Mouse (Mus musculus): ENCODE results near the gene Gfod2. TPM values are rescaled to one million over a fixed set of nuclear protein-coding genes. Genes with fewer than 3 reads are reported as not detected.

Gfod2 gene
- polyA plus RNA-seq, 1 experiment from 2014 or later = 2.4 TPM

DNA sequence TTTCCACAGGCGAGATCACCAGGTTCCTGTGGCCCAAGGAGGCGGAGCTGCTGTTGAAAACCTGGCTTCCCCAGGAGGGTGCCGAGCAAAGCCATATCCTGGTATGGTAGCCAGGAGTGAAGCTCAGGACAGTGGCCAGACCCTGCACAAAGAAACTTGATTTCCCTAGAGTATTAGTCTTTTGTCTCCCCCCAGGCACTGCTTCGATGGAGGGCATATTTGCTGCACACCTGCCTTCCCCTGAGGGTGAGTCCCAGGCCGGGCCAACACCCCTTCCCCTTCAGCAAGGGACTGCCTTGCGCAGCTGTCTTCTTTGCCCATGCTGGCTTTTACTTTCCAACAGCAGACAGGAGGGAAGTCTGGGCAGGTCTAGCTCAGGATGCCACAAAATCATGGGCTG lies 71.9 kb downstream of the Gfod2 start:
- peak overlapping the region; percentile 19; the same call in 1 of the 2 replicates for H3K4me3 ChIP-seq (ENCODE audit: low read depth, low read length)
- peak; percentile 14; the same call in 1 of the 2 replicates for ATAC-seq

DNA sequence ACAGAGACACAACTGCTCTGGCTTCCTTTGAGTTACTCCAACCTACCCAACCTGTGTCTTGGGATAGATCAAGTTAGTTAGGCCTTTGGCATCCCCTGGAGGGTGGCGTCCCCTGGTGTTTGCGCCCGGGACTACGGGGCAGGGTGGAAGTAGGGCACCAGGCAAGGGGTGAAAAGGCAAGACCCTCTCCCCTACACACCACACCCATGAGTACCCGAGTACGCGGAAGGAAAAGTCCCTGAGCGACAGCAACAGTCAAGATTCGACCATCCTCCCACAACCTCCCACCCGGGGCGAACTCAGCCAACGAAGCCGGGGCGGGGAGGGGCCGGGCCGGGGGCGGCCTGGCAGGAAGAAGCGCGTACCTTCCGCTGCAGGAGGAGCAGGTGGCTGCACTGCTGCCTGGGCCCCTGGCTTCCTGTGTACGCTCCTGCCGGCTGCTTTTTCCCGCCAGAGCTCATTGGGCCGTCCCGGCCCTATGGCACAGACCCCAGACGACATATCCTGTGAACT lies 72.6 kb downstream of the Gfod2 start, which contains the start of gene Carmil2:
TSS of gene Carmil2 (plus strand) at position 479 of the 513 bp plus-strand sequence.
- ATAC-seq (peak; percentile 73), DNase-seq (peak; percentile 81)
- Histone ChIP-seq H3K36me3 (replicated peaks; ENCODE audit: insufficient read depth, low read length) (peaks cover 34% of the 10 kb centered on the region), H3K9me3 (ENCODE audit: low read length) (no peaks in the 10 kb centered on the region), H3K9ac (replicated peaks) (no peak within 1 kb of the TSS; the same call in 1 of the 2 replicates), H3K27me3 (ENCODE audit: insufficient read depth, low read length) (no peaks in the 10 kb centered on the region), H3K4me2 (ENCODE audit: low read depth, low read length) (peak within 1 kb of the TSS; percentile 61), H3K4me1 (ENCODE audit: insufficient read depth) (0 out of 2 replicates have a peak, but pooled peaks cover 3% of the 10 kb centered on the region), H3K27ac (ENCODE audit: low read depth) (peak within 1 kb of the TSS; percentile 77), H3K4me3 (ENCODE audit: low read depth, low read length) (peak within 1 kb of the TSS; percentile 19; the same call in 1 of the 2 replicates)
- TF ChIP-seq CTCF (IDR thresholded peaks at IDR 0.05; ENCODE audit: low read depth) (peak; percentile 88), EP300 (IDR thresholded peaks at IDR 0.05; ENCODE audit: low read depth) (no peak)
- 4% methylated on average over 21 of the region's 26 CpGs for WGBS (ENCODE audit: insufficient replicate concordance)

More for the DNA sequence above, 71.9 kb downstream of the Gfod2 start:
- H3K27ac ChIP-seq (ENCODE audit: low read depth) = peak overlapping the region; percentile 77
- 57% methylated on average over 6 of the region's 6 CpGs for WGBS (ENCODE audit: insufficient replicate concordance)
- no peaks in the 10 kb centered on the region for H3K9me3 ChIP-seq (ENCODE audit: low read length)
- H3K36me3 ChIP-seq (replicated peaks; ENCODE audit: insufficient read depth, low read length) = peaks cover 27% of the 10 kb centered on the region
- no peak overlapping the region for H3K9ac ChIP-seq (replicated peaks)
- DNase-seq = no peak
- H3K4me1 ChIP-seq (ENCODE audit: insufficient read depth) = 0 out of 2 replicates have a peak, but pooled peaks cover 3% of the 10 kb centered on the region
- H3K4me2 ChIP-seq (ENCODE audit: low read depth, low read length) = peak overlapping the region; percentile 61
- TF ChIP-seq EP300 (IDR thresholded peaks at IDR 0.05; ENCODE audit: low read depth) = no peak
- no peak for TF ChIP-seq CTCF (IDR thresholded peaks at IDR 0.05; ENCODE audit: low read depth)
- no peaks in the 10 kb centered on the region for H3K27me3 ChIP-seq (ENCODE audit: insufficient read depth, low read length)

DNA sequence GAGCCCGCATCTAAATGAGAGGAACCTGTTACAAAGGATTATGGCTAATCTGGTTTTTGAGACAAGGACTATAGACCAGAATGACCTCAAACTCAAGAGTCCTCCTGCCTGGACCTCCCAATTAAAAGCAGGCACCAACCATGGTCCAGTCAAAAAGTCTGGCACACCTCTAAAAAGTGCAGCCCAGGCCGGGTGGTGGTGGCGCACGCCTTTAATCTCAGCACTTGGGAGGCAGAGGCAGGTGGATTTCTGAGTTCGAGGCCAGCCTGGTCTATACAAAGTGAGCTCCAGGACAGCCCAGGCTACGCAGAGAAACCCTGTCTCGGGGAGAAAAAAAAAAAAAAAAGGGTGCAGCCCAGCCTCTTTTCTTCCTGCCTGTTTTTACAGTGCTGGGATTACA lies 73.1 kb downstream of the Gfod2 start:
- DNase-seq (no peak), ATAC-seq (0 out of 2 replicates have a peak, but pooled peaks have one; percentile 3)
- WGBS (ENCODE audit: insufficient replicate concordance) = 70% methylated on average over 7 of the region's 7 CpGs
- TF ChIP-seq CTCF (IDR thresholded peaks at IDR 0.05; ENCODE audit: low read depth) (no peak), EP300 (IDR thresholded peaks at IDR 0.05; ENCODE audit: low read depth) (no peak)
- H3K4me1 ChIP-seq (ENCODE audit: insufficient read depth) = 0 out of 2 replicates have a peak, but pooled peaks cover 3% of the 10 kb centered on the region
- H3K27ac ChIP-seq (ENCODE audit: low read depth) = peak overlapping the region; percentile 77
- H3K9me3 ChIP-seq (ENCODE audit: low read length) = no peaks in the 10 kb centered on the region
- H3K27me3 ChIP-seq (ENCODE audit: insufficient read depth, low read length) = no peaks in the 10 kb centered on the region
- H3K4me2 ChIP-seq (ENCODE audit: low read depth, low read length) = peak overlapping the region; percentile 61
- H3K9ac ChIP-seq (replicated peaks) = no peak overlapping the region
- H3K4me3 ChIP-seq (ENCODE audit: low read depth, low read length) = no peak overlapping the region
- H3K36me3 ChIP-seq (replicated peaks; ENCODE audit: insufficient read depth, low read length) = peaks cover 39% of the 10 kb centered on the region

DNA sequence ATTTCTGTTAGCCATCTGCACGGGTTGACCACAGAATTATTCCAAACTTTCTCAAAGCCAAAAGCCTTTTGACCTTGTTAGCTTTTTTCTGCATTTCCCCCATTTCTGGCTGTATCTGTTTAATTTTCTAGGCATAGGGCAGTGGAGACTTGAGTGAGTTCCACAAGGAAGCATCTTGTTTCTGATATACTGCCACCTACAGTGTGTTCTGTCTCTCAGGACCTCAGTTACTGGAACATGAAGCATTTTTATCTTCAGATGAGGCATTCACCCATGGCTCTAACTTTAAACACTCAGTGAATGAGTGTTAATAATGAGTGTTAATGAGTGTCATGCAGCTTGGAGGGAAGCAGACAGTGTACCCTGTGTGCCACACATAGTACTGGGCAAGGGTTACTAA lies 80.6 kb downstream of the Gfod2 start:
- Histone ChIP-seq H3K27me3 (ENCODE audit: insufficient read depth, low read length) (no peaks in the 10 kb centered on the region), H3K27ac (ENCODE audit: low read depth) (no peak overlapping the region), H3K9ac (replicated peaks) (no peak overlapping the region), H3K4me3 (ENCODE audit: low read depth, low read length) (no peak overlapping the region), H3K36me3 (replicated peaks; ENCODE audit: insufficient read depth, low read length) (peaks cover 89% of the 10 kb centered on the region), H3K4me1 (ENCODE audit: insufficient read depth) (no peaks in the 10 kb centered on the region), H3K4me2 (ENCODE audit: low read depth, low read length) (no peak overlapping the region), H3K9me3 (ENCODE audit: low read length) (no peaks in the 10 kb centered on the region)
- ATAC-seq (no peak), DNase-seq (no peak)
- 84% methylated on average over 1 of the region's 1 CpGs for WGBS (ENCODE audit: insufficient replicate concordance)
- TF ChIP-seq CTCF (IDR thresholded peaks at IDR 0.05; ENCODE audit: low read depth) (peak; percentile 20; the same call in 1 of the 2 replicates), EP300 (IDR thresholded peaks at IDR 0.05; ENCODE audit: low read depth) (no peak)

Other genes with a start within 250 kb of the Gfod2 start
- gene Hsd11b2, start 239.9 kb downstream of the Gfod2 start, polyA plus RNA-seq (2015; fragmentation: Nextera tagmentation; extraction: Ambion mirVana) = 0.13 TPM in 1 of 2 replicates, not detected in the other
- gene Atp6v0d1, start 192.6 kb downstream of the Gfod2 start, polyA plus RNA-seq (2015; fragmentation: Nextera tagmentation; extraction: Ambion mirVana) = 48.0 and 50.2 TPM in 2 replicates
- gene Ripor1, start 153.4 kb downstream of the Gfod2 start, polyA plus RNA-seq (2015; fragmentation: Nextera tagmentation; extraction: Ambion mirVana) = 6.2 and 6.8 TPM in 2 replicates
- 41.1 and 42.2 TPM in 2 replicates for gene Ctcf, start 122.1 kb downstream of the Gfod2 start, polyA plus RNA-seq (2015; fragmentation: Nextera tagmentation; extraction: Ambion mirVana)
- 0.17 TPM in 1 of 2 replicates, not detected in the other for gene Agrp, start 121.3 kb downstream of the Gfod2 start, polyA plus RNA-seq (2015; fragmentation: Nextera tagmentation; extraction: Ambion mirVana)
- gene Carmil2, start 72.4 kb downstream of the Gfod2 start, polyA plus RNA-seq (2015; fragmentation: Nextera tagmentation; extraction: Ambion mirVana) = 0.73 and 0.88 TPM in 2 replicates
- 20.6 and 22.4 TPM in 2 replicates for gene Acd, start 57.6 kb downstream of the Gfod2 start, polyA plus RNA-seq (2015; fragmentation: Nextera tagmentation; extraction: Ambion mirVana)
- 5.0 and 6.6 TPM in 2 replicates for gene Pard6a, start 57.5 kb downstream of the Gfod2 start, polyA plus RNA-seq (2015; fragmentation: Nextera tagmentation; extraction: Ambion mirVana)
- gene 4933405L10Rik, start 51.0 kb downstream of the Gfod2 start, polyA plus RNA-seq (2015; fragmentation: Nextera tagmentation; extraction: Ambion mirVana) = not detected in 2 replicates
- 2.9 and 3.3 TPM in 2 replicates for gene Enkd1, start 50.5 kb downstream of the Gfod2 start, polyA plus RNA-seq (2015; fragmentation: Nextera tagmentation; extraction: Ambion mirVana)
- gene Ranbp10, start 68.7 kb upstream of the Gfod2 start, polyA plus RNA-seq (2015; fragmentation: Nextera tagmentation; extraction: Ambion mirVana) = 18.9 and 20.9 TPM in 2 replicates
- not detected in 2 replicates for gene Tsnaxip1, start 69.1 kb upstream of the Gfod2 start, polyA plus RNA-seq (2015; fragmentation: Nextera tagmentation; extraction: Ambion mirVana)
- 8.9 and 9.0 TPM in 2 replicates for gene Cenpt, start 94.6 kb upstream of the Gfod2 start, polyA plus RNA-seq (2015; fragmentation: Nextera tagmentation; extraction: Ambion mirVana)
- 19.6 and 21.5 TPM in 2 replicates for gene Thap11, start 96.5 kb upstream of the Gfod2 start, polyA plus RNA-seq (2015; fragmentation: Nextera tagmentation; extraction: Ambion mirVana)
- gene Nutf2, start 101.9 kb upstream of the Gfod2 start, polyA plus RNA-seq (2015; fragmentation: Nextera tagmentation; extraction: Ambion mirVana) = 67.6 and 71.9 TPM in 2 replicates
- gene Edc4, start 122.2 kb upstream of the Gfod2 start, polyA plus RNA-seq (2015; fragmentation: Nextera tagmentation; extraction: Ambion mirVana) = 5.8 and 7.2 TPM in 2 replicates
- not detected in 2 replicates for gene Nrn1l, start 134.9 kb upstream of the Gfod2 start, polyA plus RNA-seq (2015; fragmentation: Nextera tagmentation; extraction: Ambion mirVana)
- 11.5 and 11.8 TPM in 2 replicates for gene Pskh1, start 141.8 kb upstream of the Gfod2 start, polyA plus RNA-seq (2015; fragmentation: Nextera tagmentation; extraction: Ambion mirVana)
- 0.16 and 0.31 TPM in 2 replicates for gene Ctrl, start 175.2 kb upstream of the Gfod2 start, polyA plus RNA-seq (2015; fragmentation: Nextera tagmentation; extraction: Ambion mirVana)
- gene Psmb10, start 179.8 kb upstream of the Gfod2 start, polyA plus RNA-seq (2015; fragmentation: Nextera tagmentation; extraction: Ambion mirVana) = 57.1 and 62.0 TPM in 2 replicates
- 322 and 346 TPM in 2 replicates for gene Lcat, start 184.7 kb upstream of the Gfod2 start, polyA plus RNA-seq (2015; fragmentation: Nextera tagmentation; extraction: Ambion mirVana)
- gene Slc12a4, start 207.4 kb upstream of the Gfod2 start, polyA plus RNA-seq (2015; fragmentation: Nextera tagmentation; extraction: Ambion mirVana) = 5.1 and 5.2 TPM in 2 replicates
- not detected in 2 replicates for gene Dpep3, start 220.8 kb upstream of the Gfod2 start, polyA plus RNA-seq (2015; fragmentation: Nextera tagmentation; extraction: Ambion mirVana)
- 8.2 and 9.5 TPM in 2 replicates for gene Dus2, start 232.7 kb upstream of the Gfod2 start, polyA plus RNA-seq (2015; fragmentation: Nextera tagmentation; extraction: Ambion mirVana)
- gene Dpep2nb, start 247.3 kb upstream of the Gfod2 start, polyA plus RNA-seq (2015; fragmentation: Nextera tagmentation; extraction: Ambion mirVana) = not detected in 2 replicates

Measured in liver, postnatal 0 days (tissue).